Mouse (Mus musculus) bone marrow, adult 2 months (tissue): Measurements from ENCODE around the gene Adamts1. TPM values are rescaled to one million over a fixed set of nuclear protein-coding genes. Genes with fewer than 3 reads are reported as not detected.

Source experiments
- H3K27ac ChIP-seq: fragments of 200-500 bp; 2 replicates; pipeline ENCODE4 v1.5.1; 2012; ENCODE audit warnings: low read depth, mild to moderate bottlenecking, control low read depth, inconsistent platforms, low read length; ENCODE audit not compliant: control insufficient read depth, poor library complexity, insufficient read depth
- H3K4me1 ChIP-seq: fragments of 200-500 bp; 2 replicates; pipeline ENCODE4 v1.6.1; 2011; ENCODE audit warnings: low read length; ENCODE audit not compliant: control insufficient read depth, insufficient read depth
- H3K4me3 ChIP-seq: fragments of 200-500 bp; replicated peaks from 2 replicates; pipeline ENCODE3; 2011; ENCODE audit warnings: mild to moderate bottlenecking, low read depth, low read length, control low read depth; ENCODE audit not compliant: control insufficient read depth
- CTCF ChIP-seq: fragments of 200-500 bp; IDR thresholded peaks from 2 replicates; pipeline ENCODE4 v1.5.1; 2011; ENCODE audit warnings: low read length, control low read depth; ENCODE audit not compliant: control insufficient read depth, insufficient read depth
- POLR2A ChIP-seq: fragments of 200-500 bp; IDR thresholded peaks from 2 replicates; pipeline ENCODE4 v1.6.1; 2011; ENCODE audit warnings: low read depth, mild to moderate bottlenecking, control low read depth, low read length, borderline replicate concordance; ENCODE audit not compliant: control insufficient read depth
- WGBS: fragments of 180-500 bp; shearing (Covaris S2); methylation state at CpG from one replicate; pipeline ENCODE4 v1.1.7; 2018; 5-methylcytosine and 5-hydroxymethylcytosine counted together
- polyA plus RNA-seq: library from polyadenylated mRNA; stranded (reverse); fragments of >200 nt; gene quantifications from 2 replicates; pipeline ENCODE4 v1.2.4, GENCODE M21; 2011; ENCODE audit warnings: low replicate concordance; ENCODE audit not compliant: missing spikeins, insufficient read depth, insufficient read length

Adamts1 gene
- polyA plus RNA-seq, result 0.88 and 2.7 TPM in 2 replicates

GRCm38 (mm10) chr16:85802954-85803353, at the start of gene Adamts1:
Gene Adamts1 (minus strand): TSS chr16:85803113.
- Histone ChIP-seq H3K27ac (no peak within 1 kb of the TSS; the same call in 1 of the 2 replicates), H3K4me1 (no peaks in the 10 kb centered on the region), H3K4me3 (peak within 1 kb of the TSS; percentile 16)
- 2% methylated on average over 26 of the region's 26 CpGs for WGBS
- TF ChIP-seq POLR2A (peak; percentile 47; the same call in 1 of the 2 replicates), CTCF (no peak)

GRCm38 (mm10) chr16:85827066-85827465, 24.2 kb upstream of the Adamts1 start:
- TF ChIP-seq POLR2A, result no peak
- no peak for TF ChIP-seq CTCF
- Histone ChIP-seq H3K4me3 (no peak overlapping the region), H3K27ac (no peak overlapping the region), H3K4me1 (no peaks in the 10 kb centered on the region)
- WGBS, result 67% methylated on average over 3 of the region's 3 CpGs

- 73% methylated on average over 5 of the region's 5 CpGs for WGBS
- H3K4me1 ChIP-seq, result no peaks in the 10 kb centered on the region
- no peak overlapping the region for H3K27ac ChIP-seq
- TF ChIP-seq POLR2A, result no peak
- no peak for TF ChIP-seq CTCF
- no peak overlapping the region for H3K4me3 ChIP-seq
Observed at GRCm38 (mm10) chr16:85822330-85822916, 19.5 kb upstream of the Adamts1 start.

- no peak overlapping the region for H3K27ac ChIP-seq
Observed at GRCm38 (mm10) chr16:85819808-85820458, 17.0 kb upstream of the Adamts1 start.

GRCm38 (mm10) chr16:85814116-85814515, 11.2 kb upstream of the Adamts1 start:
- TF ChIP-seq POLR2A, result no peak
- TF ChIP-seq CTCF, result no peak
- H3K27ac ChIP-seq, result no peak overlapping the region
- 45% methylated on average over 2 of the region's 2 CpGs for WGBS

More at GRCm38 (mm10) chr16:85819808-85820458, 17.0 kb upstream of the Adamts1 start:
- Histone ChIP-seq H3K4me1 (no peaks in the 10 kb centered on the region), H3K4me3 (no peak overlapping the region)
- 40% methylated on average over 5 of the region's 5 CpGs for WGBS
- TF ChIP-seq CTCF, result no peak
- no peak for TF ChIP-seq POLR2A

GRCm38 (mm10) chr16:85807626-85808025, 4.7 kb upstream of the Adamts1 start:
- 20% methylated on average over 2 of the region's 2 CpGs for WGBS
- Histone ChIP-seq H3K4me3 (no peak overlapping the region), H3K4me1 (no peaks in the 10 kb centered on the region), H3K27ac (no peak overlapping the region)
- no peak for TF ChIP-seq CTCF
- no peak for TF ChIP-seq POLR2A

More at GRCm38 (mm10) chr16:85814116-85814515, 11.2 kb upstream of the Adamts1 start:
- H3K4me3 ChIP-seq, result no peak overlapping the region
- no peaks in the 10 kb centered on the region for H3K4me1 ChIP-seq

GRCm38 (mm10) chr16:85807072-85807471, 4.2 kb upstream of the Adamts1 start:
- TF ChIP-seq POLR2A, result no peak
- TF ChIP-seq CTCF, result no peak
- no peaks in the 10 kb centered on the region for H3K4me1 ChIP-seq
- H3K27ac ChIP-seq, result no peak overlapping the region
- WGBS, result 14% methylated on average over 3 of the region's 3 CpGs
- H3K4me3 ChIP-seq, result no peak overlapping the region

- TF ChIP-seq POLR2A (no peak), CTCF (no peak)
- Histone ChIP-seq H3K4me1 (no peaks in the 10 kb centered on the region), H3K27ac (no peak overlapping the region), H3K4me3 (no peak overlapping the region)
- WGBS, result 62% methylated on average over 2 of the region's 2 CpGs
Observed at GRCm38 (mm10) chr16:85805581-85805980, 2.7 kb upstream of the Adamts1 start.
